Comparison of ENCODE assay signal across 9 mouse cellular contexts in genomic region chr19:21723911-21724655, GRCm38 (mm10). TPM values are rescaled to one million over a fixed set of nuclear protein-coding genes. Genes with fewer than 3 reads are reported as not detected.
DNase-seq lines count a peak whose midpoint lies in the region; ATAC-seq lines count a peak whose summit lies in the region.
"Had no signal": no experiment of that assay in that cellular context is flagged by ENCODE, and none has a peak within 500 bp of the region (broad histone marks: within the 10 kb centered on the region; RNA-seq: fewer than 3 reads in every experiment).

No protein-coding gene starts in this region.

- ATAC-seq in hindbrain, embryonic 12.5 days (ENCODE audit: low FRiP score) = peak; percentile 96

- H3K4me3 ChIP-seq in hindbrain, embryonic 12.5 days = no peak overlapping the region
- H3K4me3 ChIP-seq: embryonic facial prominence, embryonic 12.5 days had no signal

- DNase-seq in embryo, embryonic 10.5 days (ENCODE audit: low spot score) = peak; percentile 25
- DNase-seq in embryo, embryonic 10 days (ENCODE audit: low spot score) = no peak
- peak; percentile 62 to 70 for DNase-seq in left cerebral cortex, postnatal 14 days (ENCODE audit: low spot score in 2 of 2)
- peak; percentile 34 to 46 for DNase-seq in right cerebral cortex, adult 2 months (ENCODE audit: low spot score in 2 of 2)
- DNase-seq in liver = no peak
- no peak for DNase-seq in urinary bladder, postnatal 14 days (ENCODE audit: low spot score)
- DNase-seq in kidney, adult 18-20 months = no peak

- no peaks in the 10 kb centered on the region for H3K36me3 ChIP-seq in hindbrain, embryonic 12.5 days
- H3K36me3 ChIP-seq: embryonic facial prominence, embryonic 12.5 days had no signal

- peak overlapping the region; percentile 70 for H3K27ac ChIP-seq in hindbrain, embryonic 12.5 days
- H3K27ac ChIP-seq: embryonic facial prominence, embryonic 12.5 days had no signal

- intact Hi-C loops in left cerebral cortex, postnatal 14 days (cut with DNase I) = no loop called here

- H3K4me2 ChIP-seq in hindbrain, embryonic 12.5 days (replicated peaks) = no peak overlapping the region
- H3K4me2 ChIP-seq: embryonic facial prominence, embryonic 12.5 days had no signal

- H3K4me1 ChIP-seq in hindbrain, embryonic 12.5 days = peaks cover 6% of the 10 kb centered on the region
- H3K4me1 ChIP-seq: embryonic facial prominence, embryonic 12.5 days had no signal

- no peaks in the 10 kb centered on the region for H3K27me3 ChIP-seq in hindbrain, embryonic 12.5 days
- H3K27me3 ChIP-seq: embryonic facial prominence, embryonic 12.5 days had no signal

- 51% methylated on average over 8 of the region's 8 CpGs for WGBS in hindbrain, embryonic 12.5 days

- H3K9ac ChIP-seq in hindbrain, embryonic 12.5 days = no peak overlapping the region
- H3K9ac ChIP-seq: embryonic facial prominence, embryonic 12.5 days had no signal

- no peaks in the 10 kb centered on the region for H3K9me3 ChIP-seq in hindbrain, embryonic 12.5 days (replicated peaks)

RNA-seq across cellular contexts. Expression of gene Cemip2, which starts 54.1 kb away (rescaled TPM):
- polyA plus RNA-seq in hindbrain, embryonic 12.5 days (2016; fragmentation: Nextera tagmentation; extraction: Ambion mirVana) = 90.3 and 92.0 TPM in 2 replicates
- total RNA-seq in left cerebral cortex, postnatal 14 days (2021) = 10 to 100 TPM; 14.4 to 20.0 TPM

Comparison
In these comparisons a context has a peak if more than half of its experiments do, and no peak if none do; other contexts are left out.
1. DNase-seq: peak in embryo, embryonic 10.5 days (single experiment), left cerebral cortex, postnatal 14 days (2 of 2) and right cerebral cortex, adult 2 months (2 of 2); none in embryo, embryonic 10 days (single experiment), liver (single experiment), urinary bladder, postnatal 14 days (single experiment) and kidney, adult 18-20 months (single experiment).